In genomic region chr4:141821178-141821577, GRCm38 (mm10) we compare ENCODE assay signal across 20 mouse cellular contexts. TPM values are rescaled to one million over a fixed set of nuclear protein-coding genes. Genes with fewer than 3 reads are reported as not detected.
"Had no signal": no experiment of that assay in that cellular context is flagged by ENCODE, and none has a peak within 500 bp of the region (broad histone marks: within the 10 kb centered on the region; RNA-seq: fewer than 3 reads in every experiment).

No protein-coding gene starts in this region.

- H3K4me3 ChIP-seq: kidney, embryonic 15.5 days; limb, embryonic 13.5 days; midbrain, embryonic 13.5 days; myocyte; neural tube, embryonic 15.5 days had no signal

- DNase-seq: kidney, adult 2 months; kidney, postnatal 14 days; left cerebral cortex, postnatal 4 days; lung, adult 18-20 months; right cerebral cortex, adult 18-20 months had no signal

- H3K36me3 ChIP-seq: limb, embryonic 13.5 days; midbrain, embryonic 13.5 days; neural tube, embryonic 15.5 days had no signal

- H3K9ac ChIP-seq: kidney, embryonic 15.5 days; limb, embryonic 13.5 days; liver, embryonic 14.5 days; midbrain, embryonic 13.5 days; neural tube, embryonic 15.5 days had no signal

- H3K27ac ChIP-seq: kidney, embryonic 15.5 days; limb, embryonic 13.5 days; liver, embryonic 14.5 days; midbrain, embryonic 13.5 days; neural tube, embryonic 15.5 days; stomach, postnatal 0 days had no signal

- H3K9me3 ChIP-seq: kidney, embryonic 15.5 days; limb, embryonic 13.5 days; neural tube, embryonic 15.5 days had no signal

- H3K27me3 ChIP-seq: kidney, embryonic 15.5 days; limb, embryonic 13.5 days; midbrain, embryonic 13.5 days; neural tube, embryonic 15.5 days had no signal

RNA-seq across cellular contexts. Expression of gene Cela2a, which starts 4.8 kb away (rescaled TPM):
- total RNA-seq: layer of hippocampus, adult 8-10 months; layer of hippocampus, postnatal 14 days; left cerebral cortex, adult 18-20 months; left cerebral cortex, postnatal 10 days; left cerebral cortex, postnatal 4 days; megakaryocyte-erythroid progenitor cell, adult 5-6 weeks had no signal
- polyA plus RNA-seq: limb, embryonic 13.5 days; liver, embryonic 14.5 days; lung, embryonic 16.5 days; midbrain, embryonic 13.5 days; myocyte; neural tube, embryonic 11.5 days; neural tube, embryonic 15.5 days had no signal

RNA-seq across cellular contexts. Expression of gene Ctrc, which starts 25.0 kb away (rescaled TPM):
- total RNA-seq: layer of hippocampus, adult 8-10 months; layer of hippocampus, postnatal 14 days; left cerebral cortex, adult 18-20 months; left cerebral cortex, postnatal 10 days; left cerebral cortex, postnatal 4 days; megakaryocyte-erythroid progenitor cell, adult 5-6 weeks had no signal
- polyA plus RNA-seq: kidney, adult 2 months; kidney, embryonic 15.5 days; limb, embryonic 13.5 days; liver, adult 2 months; liver, embryonic 14.5 days; lung, embryonic 16.5 days; midbrain, embryonic 13.5 days; myocyte; neural tube, embryonic 11.5 days; neural tube, embryonic 15.5 days; stomach, postnatal 0 days had no signal
